Mouse (Mus musculus) kidney, embryonic 15.5 days (tissue): ENCODE measurements around the gene Alox12b. TPM values are rescaled to one million over a fixed set of nuclear protein-coding genes. Genes with fewer than 3 reads are reported as not detected.

ENCODE experiments used
- ATAC-seq: fragments of 200-750 bp; cut with Nextera tagmentation; replicated peaks from 2 replicates; pipeline ENCODE4 v1.8.0; 2017; ENCODE audit warnings: moderate TSS enrichment; ENCODE audit not compliant: low FRiP score
- H3K27ac ChIP-seq: fragments of 300-500 bp; sonication (generic); 2 replicates; pipeline ENCODE4 v1.5.1; 2015; ENCODE audit warnings: mild to moderate bottlenecking, inconsistent platforms
- H3K27me3 ChIP-seq: fragments of 300-500 bp; sonication (generic); 2 replicates; pipeline ENCODE4 v1.6.1; 2015; ENCODE audit warnings: inconsistent platforms
- H3K36me3 ChIP-seq: fragments of 300-500 bp; sonication (generic); 2 replicates; pipeline ENCODE4 v1.6.1; 2015; ENCODE audit warnings: inconsistent platforms
- H3K4me1 ChIP-seq: fragments of 300-500 bp; sonication (generic); 2 replicates; pipeline ENCODE4 v1.6.1; 2015; ENCODE audit warnings: inconsistent platforms
- H3K4me2 ChIP-seq: fragments of 300-500 bp; sonication (generic); 2 replicates; pipeline ENCODE4 v1.6.1; 2015; ENCODE audit warnings: moderate library complexity, mild to moderate bottlenecking, inconsistent platforms
- H3K4me3 ChIP-seq: fragments of 300-500 bp; sonication (generic); replicated peaks from 2 replicates; pipeline ENCODE4 v1.5.1; 2015; ENCODE audit warnings: mild to moderate bottlenecking, inconsistent platforms
- H3K9ac ChIP-seq: fragments of 300-500 bp; sonication (generic); 2 replicates; pipeline ENCODE4 v1.6.1; 2015; ENCODE audit warnings: mild to moderate bottlenecking, inconsistent platforms
- H3K9me3 ChIP-seq: fragments of 300-500 bp; sonication (generic); replicated peaks from 2 replicates; pipeline ENCODE4 v1.6.1; 2016; ENCODE audit warnings: inconsistent platforms
- WGBS: fragments of 180-500 bp; shearing (Covaris S2); methylation state at CpG from one replicate; pipeline ENCODE4 v1.1.7; 2015; ENCODE audit warnings: mixed read lengths; 5-methylcytosine and 5-hydroxymethylcytosine counted together
- polyA plus RNA-seq: library from polyadenylated mRNA; unstranded; fragments of >200 nt; fragmentation: Nextera tagmentation; extraction: Ambion mirVana; gene quantifications from 2 replicates; pipeline ENCODE4 v1.2.1, GENCODE M21; 2015

Gene Alox12b
- polyA plus RNA-seq, 1 experiment from 2014 or later, result 0.08 TPM

DNA sequence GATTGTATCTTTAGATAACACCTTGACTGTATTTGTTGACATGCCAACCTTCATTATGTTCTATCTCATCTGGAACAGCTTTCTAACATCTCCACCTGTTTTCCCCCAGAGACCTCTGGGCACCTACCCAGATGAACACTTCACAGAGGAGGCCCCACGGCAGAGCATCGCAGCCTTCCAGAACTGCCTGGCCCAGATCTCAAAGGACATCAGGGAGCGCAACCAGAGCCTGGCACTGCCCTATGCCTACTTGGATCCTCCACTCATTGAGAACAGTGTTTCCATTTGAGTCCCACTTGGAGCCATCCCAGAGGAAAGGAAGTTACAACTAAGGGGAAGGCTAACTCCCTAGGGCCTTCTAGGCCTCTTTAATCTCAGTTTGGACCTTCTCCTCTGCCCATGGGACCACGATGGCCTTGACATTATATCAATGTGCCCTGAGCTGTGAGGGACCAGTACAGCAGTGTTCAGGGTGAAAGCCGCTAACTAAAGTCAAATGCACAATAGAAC lies 8.3 kb upstream of the Alox12b start:
- H3K9me3 ChIP-seq, result no peaks in the 10 kb centered on the region
- H3K4me2 ChIP-seq, result no peak overlapping the region
- peaks cover 7% of the 10 kb centered on the region for H3K4me1 ChIP-seq
- ATAC-seq, result no peak
- peaks cover 8% of the 10 kb centered on the region; the same call in 1 of the 2 replicates for H3K27me3 ChIP-seq
- WGBS, result 90% methylated on average over 5 of the region's 5 CpGs
- no peaks in the 10 kb centered on the region for H3K36me3 ChIP-seq
- H3K27ac ChIP-seq, result no peak overlapping the region
- H3K9ac ChIP-seq, result no peak overlapping the region
- H3K4me3 ChIP-seq, result no peak overlapping the region

DNA sequence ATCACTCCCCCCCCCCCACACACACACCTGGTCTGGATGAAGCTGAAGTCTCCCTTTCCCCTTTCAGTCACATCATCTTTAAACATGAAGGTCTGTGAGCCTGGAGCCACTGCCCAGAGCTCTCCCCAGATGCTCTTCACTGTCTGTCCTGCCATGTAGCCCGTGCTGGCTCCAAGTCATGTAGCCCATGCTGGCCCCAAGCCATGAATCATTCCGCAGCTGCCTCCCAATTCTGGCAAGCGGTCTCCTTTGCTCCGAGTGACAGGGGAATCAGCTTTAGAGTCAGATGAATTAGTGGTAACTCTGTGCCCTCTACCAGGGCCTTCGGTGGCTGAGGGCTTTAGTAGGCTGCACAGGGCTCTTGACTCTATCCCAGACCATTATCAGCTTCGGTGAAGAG lies 7.1 kb upstream of the Alox12b start:
- Histone ChIP-seq H3K9me3 (no peaks in the 10 kb centered on the region), H3K36me3 (no peaks in the 10 kb centered on the region), H3K4me3 (no peak overlapping the region), H3K27me3 (peaks cover 9% of the 10 kb centered on the region), H3K27ac (no peak overlapping the region), H3K4me2 (no peak overlapping the region), H3K9ac (no peak overlapping the region), H3K4me1 (peaks cover 7% of the 10 kb centered on the region)
- WGBS, result 74% methylated on average over 6 of the region's 6 CpGs
- no peak for ATAC-seq

DNA sequence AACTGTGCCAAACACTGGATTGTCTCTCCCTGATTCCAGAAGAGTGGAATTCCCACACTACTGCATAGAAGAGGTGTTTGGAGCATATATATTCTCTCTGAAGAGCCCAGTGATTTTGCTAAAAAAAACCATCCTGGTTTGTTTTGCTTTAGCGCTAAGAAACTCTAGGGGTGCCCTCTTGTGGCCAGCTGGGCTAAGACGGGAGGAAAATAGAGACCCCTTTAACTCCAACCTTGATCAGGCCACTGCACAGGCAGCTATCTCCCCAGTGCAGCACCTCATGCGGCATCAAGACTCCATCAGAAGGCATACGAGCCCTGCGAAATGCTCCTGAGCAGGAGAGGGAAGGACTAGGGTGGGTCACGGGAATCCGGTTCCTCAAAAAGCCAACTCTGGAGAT lies 6.3 kb upstream of the Alox12b start:
- Histone ChIP-seq H3K9me3 (no peaks in the 10 kb centered on the region), H3K9ac (no peak overlapping the region), H3K27me3 (peaks cover 13% of the 10 kb centered on the region), H3K4me2 (peak overlapping the region; percentile 55), H3K27ac (no peak overlapping the region), H3K4me1 (peaks cover 7% of the 10 kb centered on the region), H3K36me3 (no peaks in the 10 kb centered on the region), H3K4me3 (peak overlapping the region; percentile 27)
- no peak for ATAC-seq
- 4% methylated on average over 7 of the region's 7 CpGs for WGBS

DNA sequence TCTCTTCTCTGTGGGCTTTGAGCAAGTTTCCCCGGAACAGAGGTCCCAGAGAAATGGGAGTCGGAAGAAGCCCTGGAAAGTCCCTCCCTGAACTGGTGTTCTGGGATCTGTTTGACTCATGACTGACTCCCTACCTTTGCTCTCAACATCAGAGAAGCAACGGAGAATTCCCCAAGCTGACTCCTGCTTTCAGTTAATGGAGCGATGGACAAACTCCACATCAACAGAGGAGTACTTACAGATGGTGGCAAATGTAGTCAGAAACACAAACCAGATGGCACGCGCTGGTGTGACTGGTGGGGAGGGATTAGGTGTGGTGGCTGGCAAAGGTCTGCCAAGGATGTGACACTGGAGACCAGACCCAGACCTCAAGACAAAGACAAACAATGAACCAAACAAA lies 5.8 kb upstream of the Alox12b start:
- 56% methylated on average over 6 of the region's 6 CpGs for WGBS
- Histone ChIP-seq H3K9me3 (no peaks in the 10 kb centered on the region), H3K4me1 (peaks cover 7% of the 10 kb centered on the region), H3K9ac (no peak overlapping the region), H3K4me3 (peak overlapping the region; percentile 27), H3K27me3 (peaks cover 16% of the 10 kb centered on the region), H3K27ac (no peak overlapping the region), H3K4me2 (peak overlapping the region; percentile 55), H3K36me3 (no peaks in the 10 kb centered on the region)
- ATAC-seq, result no peak

DNA sequence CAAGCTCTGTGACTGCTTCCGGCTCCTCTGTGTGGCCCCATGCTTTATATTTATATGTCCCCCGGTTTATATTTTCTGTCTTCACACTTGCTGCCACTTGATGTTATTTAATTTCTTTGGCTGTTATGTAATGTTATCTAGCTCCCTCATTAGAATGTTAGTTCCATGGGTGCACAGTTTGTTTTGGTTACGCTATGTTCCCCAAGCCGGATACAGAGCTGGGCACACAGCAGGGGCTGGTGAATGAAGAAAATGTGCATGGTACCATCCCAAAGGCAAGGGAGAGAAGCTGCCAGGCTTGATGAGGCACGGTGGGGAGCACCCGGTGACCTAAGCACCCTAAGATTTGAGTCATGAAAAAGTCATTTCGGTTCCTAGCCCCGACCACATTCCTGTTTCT lies 3.0 kb upstream of the Alox12b start:
- no peaks in the 10 kb centered on the region for H3K9me3 ChIP-seq
- no peak overlapping the region for H3K4me2 ChIP-seq
- H3K4me1 ChIP-seq, result peaks cover 19% of the 10 kb centered on the region
- no peak for ATAC-seq
- no peak overlapping the region for H3K27ac ChIP-seq
- peaks cover 42% of the 10 kb centered on the region for H3K27me3 ChIP-seq
- H3K36me3 ChIP-seq, result no peaks in the 10 kb centered on the region
- no peak overlapping the region for H3K4me3 ChIP-seq
- 88% methylated on average over 8 of the region's 8 CpGs for WGBS
- no peak overlapping the region for H3K9ac ChIP-seq

DNA sequence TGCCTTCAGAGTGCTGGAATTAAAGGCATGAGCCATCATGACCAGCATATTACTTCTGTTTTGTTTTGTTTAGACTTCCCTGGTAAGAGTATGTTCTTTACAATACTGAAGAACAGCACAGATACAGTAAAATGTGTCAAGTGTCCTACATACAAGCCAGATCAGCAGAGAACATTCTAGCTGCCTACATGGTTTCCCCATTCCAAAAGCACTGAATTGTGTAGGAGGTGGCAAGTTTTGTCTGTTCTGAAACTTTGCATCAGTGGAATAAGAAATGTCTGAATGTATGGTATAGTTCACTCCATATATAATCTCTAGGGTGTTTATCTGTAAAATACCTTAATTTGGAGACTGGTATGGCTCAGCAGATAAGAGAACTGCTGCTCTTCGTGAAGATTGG lies 1.4 kb upstream of the Alox12b start:
- no peak for ATAC-seq
- 50% methylated on average over 1 of the region's 1 CpGs for WGBS
- H3K9me3 ChIP-seq, result no peaks in the 10 kb centered on the region
- peaks cover 19% of the 10 kb centered on the region for H3K4me1 ChIP-seq
- H3K27me3 ChIP-seq, result peaks cover 50% of the 10 kb centered on the region
- no peak overlapping the region for H3K4me2 ChIP-seq
- no peaks in the 10 kb centered on the region for H3K36me3 ChIP-seq
- no peak overlapping the region for H3K4me3 ChIP-seq
- H3K27ac ChIP-seq, result no peak overlapping the region
- no peak overlapping the region for H3K9ac ChIP-seq

DNA sequence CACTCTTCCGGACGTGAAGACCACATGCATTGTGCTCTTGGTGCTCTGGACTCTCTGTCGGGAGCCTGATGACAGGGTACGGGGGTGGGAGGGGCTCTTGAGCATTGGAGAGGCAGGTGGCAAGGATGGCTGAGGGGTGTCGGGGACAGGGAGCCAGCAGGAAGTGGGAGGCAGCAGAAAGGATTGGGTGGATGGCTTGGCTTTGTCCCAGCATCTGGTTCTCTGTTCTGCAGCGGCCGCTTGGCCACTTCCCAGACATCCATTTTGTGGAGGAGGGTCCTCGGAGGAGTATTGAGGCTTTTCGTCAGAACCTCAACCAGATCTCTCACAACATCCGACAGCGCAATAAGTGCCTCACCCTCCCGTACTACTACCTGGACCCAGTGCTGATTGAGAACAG lies 12.5 kb downstream of the Alox12b start:
- 61% methylated on average over 12 of the region's 12 CpGs for WGBS
- Histone ChIP-seq H3K9me3 (no peaks in the 10 kb centered on the region), H3K9ac (no peak overlapping the region), H3K4me3 (no peak overlapping the region), H3K27ac (no peak overlapping the region), H3K36me3 (no peaks in the 10 kb centered on the region), H3K4me1 (peaks cover 19% of the 10 kb centered on the region; the same call in 1 of the 2 replicates), H3K4me2 (no peak overlapping the region), H3K27me3 (0 out of 2 replicates have a peak, but pooled peaks cover 3% of the 10 kb centered on the region)
- no peak for ATAC-seq

DNA sequence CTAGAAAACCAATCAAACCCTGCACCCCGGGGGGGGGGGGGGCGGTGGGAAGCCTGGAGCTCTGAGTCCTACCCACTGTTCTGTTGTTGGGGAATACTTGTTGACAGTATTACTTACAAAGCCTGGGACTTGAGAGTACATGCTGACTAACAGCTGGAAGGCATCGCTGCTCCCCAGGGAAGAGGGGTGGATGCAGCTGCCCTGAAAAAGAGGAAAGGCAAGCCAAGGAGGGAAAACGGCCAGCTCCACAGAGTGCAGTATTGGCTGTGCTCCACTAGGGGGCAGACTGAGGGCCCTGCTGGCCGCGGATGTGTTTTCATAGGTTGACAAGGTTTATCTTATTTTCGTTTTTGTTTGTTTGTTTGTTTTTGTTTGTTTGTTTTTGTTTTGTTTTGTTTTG lies 14.8 kb downstream of the Alox12b start:
- ATAC-seq, result no peak
- H3K4me3 ChIP-seq, result no peak overlapping the region
- H3K27me3 ChIP-seq, result no peaks in the 10 kb centered on the region
- no peak overlapping the region for H3K27ac ChIP-seq
- no peaks in the 10 kb centered on the region for H3K36me3 ChIP-seq
- WGBS, result 29% methylated on average over 7 of the region's 7 CpGs
- peaks cover 24% of the 10 kb centered on the region; the same call in 1 of the 2 replicates for H3K4me1 ChIP-seq
- H3K4me2 ChIP-seq, result no peak overlapping the region
- H3K9ac ChIP-seq, result no peak overlapping the region
- H3K9me3 ChIP-seq, result no peaks in the 10 kb centered on the region

DNA sequence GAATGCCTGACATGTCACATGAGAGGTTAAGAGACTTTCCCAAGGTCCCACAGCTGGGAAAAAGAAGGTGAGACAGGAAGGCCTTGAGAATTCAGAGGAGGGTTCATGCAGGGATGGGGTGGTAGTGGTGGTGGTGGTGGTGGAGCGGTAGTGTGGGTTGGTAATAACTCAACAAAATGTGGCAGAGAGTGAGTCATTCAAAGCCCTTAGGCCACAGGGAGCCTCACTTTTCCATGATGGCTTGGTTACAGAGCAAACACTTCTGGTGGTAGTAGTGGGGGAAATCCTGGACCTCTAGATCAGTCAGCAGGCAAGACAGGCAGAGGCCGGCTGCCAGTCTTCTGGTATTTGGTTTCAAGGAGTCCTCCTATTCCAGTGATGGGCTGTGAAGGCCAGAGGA lies 15.8 kb downstream of the Alox12b start:
- 75% methylated on average over 2 of the region's 2 CpGs for WGBS
- Histone ChIP-seq H3K9me3 (no peaks in the 10 kb centered on the region), H3K36me3 (no peaks in the 10 kb centered on the region), H3K9ac (no peak overlapping the region), H3K4me3 (no peak overlapping the region), H3K27ac (no peak overlapping the region), H3K27me3 (no peaks in the 10 kb centered on the region), H3K4me2 (no peak overlapping the region), H3K4me1 (peaks cover 22% of the 10 kb centered on the region; the same call in 1 of the 2 replicates)
- ATAC-seq, result no peak

DNA sequence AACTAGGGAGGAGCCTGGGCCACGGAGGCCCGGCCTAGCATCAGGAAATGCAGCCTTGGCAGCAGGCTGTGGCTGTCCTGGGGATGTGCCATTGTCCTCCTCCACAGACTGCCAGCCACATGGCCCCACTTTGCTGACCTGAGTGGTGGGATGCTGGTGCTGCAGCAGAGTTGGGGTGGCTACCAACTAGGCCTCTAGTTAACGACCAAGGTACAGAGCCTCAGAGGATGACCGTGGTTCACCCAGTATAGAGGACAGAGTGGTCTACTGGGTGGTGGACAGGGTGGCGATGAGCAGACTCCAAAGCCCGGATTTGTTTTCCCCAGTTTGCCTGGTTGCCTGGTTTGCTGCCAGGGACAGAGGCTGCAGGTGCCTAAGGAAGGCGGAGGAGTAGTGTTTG lies 17.9 kb downstream of the Alox12b start:
- Histone ChIP-seq H3K9ac (no peak overlapping the region), H3K4me3 (no peak overlapping the region), H3K27me3 (no peaks in the 10 kb centered on the region), H3K4me1 (peaks cover 9% of the 10 kb centered on the region; the same call in 1 of the 2 replicates), H3K4me2 (no peak overlapping the region), H3K27ac (no peak overlapping the region), H3K36me3 (no peaks in the 10 kb centered on the region), H3K9me3 (no peaks in the 10 kb centered on the region)
- ATAC-seq, result no peak
- WGBS, result 80% methylated on average over 7 of the region's 7 CpGs

DNA sequence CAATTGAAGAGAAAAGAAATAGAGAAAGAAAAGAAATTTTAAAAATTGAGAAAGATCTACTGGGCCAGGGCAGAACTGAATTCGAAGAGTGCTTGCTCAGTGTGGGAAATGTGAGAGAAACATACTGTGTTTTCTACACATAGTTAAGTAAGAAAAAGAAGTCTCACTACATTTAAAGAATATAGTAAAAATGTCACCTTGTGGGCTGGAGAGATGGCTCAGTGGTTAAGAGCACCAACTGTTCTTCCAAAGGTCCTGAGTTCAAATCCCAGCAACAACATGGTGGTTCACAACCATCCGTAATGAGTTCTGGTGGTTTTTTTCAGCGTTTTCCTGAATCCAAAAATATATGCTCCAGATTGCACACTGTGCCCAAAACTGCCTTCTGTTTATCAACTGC lies 21.7 kb downstream of the Alox12b start:
- Histone ChIP-seq H3K4me2 (no peak overlapping the region), H3K36me3 (no peaks in the 10 kb centered on the region), H3K9me3 (no peaks in the 10 kb centered on the region), H3K4me3 (no peak overlapping the region), H3K27me3 (no peaks in the 10 kb centered on the region), H3K27ac (no peak overlapping the region), H3K4me1 (0 out of 2 replicates have a peak, but pooled peaks cover 8% of the 10 kb centered on the region), H3K9ac (no peak overlapping the region)
- ATAC-seq, result no peak
- WGBS, result 85% methylated on average over 3 of the region's 3 CpGs

DNA sequence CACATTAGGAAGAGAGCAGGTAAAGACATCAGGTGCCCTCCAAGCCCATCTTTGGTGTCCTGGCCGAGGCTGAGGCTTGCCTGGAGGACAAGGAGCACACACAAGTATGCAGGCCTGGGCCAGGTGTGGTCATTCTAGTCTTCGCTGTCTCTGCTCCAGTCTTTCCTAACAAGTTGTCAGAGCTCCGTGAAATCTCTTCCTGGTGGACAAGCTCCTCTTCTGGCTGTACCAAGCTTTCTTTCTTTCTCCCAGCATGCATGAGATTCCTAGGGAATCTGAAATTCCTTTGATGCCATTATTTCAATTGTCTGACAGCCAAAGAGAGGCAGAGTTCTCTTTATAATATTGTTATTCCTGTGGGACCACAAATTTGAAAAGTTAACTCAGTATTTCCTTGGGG lies 22.7 kb downstream of the Alox12b start:
- Histone ChIP-seq H3K27me3 (no peaks in the 10 kb centered on the region), H3K27ac (no peak overlapping the region), H3K9me3 (no peaks in the 10 kb centered on the region), H3K9ac (no peak overlapping the region), H3K4me1 (0 out of 2 replicates have a peak, but pooled peaks cover 8% of the 10 kb centered on the region), H3K36me3 (no peaks in the 10 kb centered on the region), H3K4me2 (no peak overlapping the region), H3K4me3 (no peak overlapping the region)
- ATAC-seq, result no peak
- 68% methylated on average over 3 of the region's 3 CpGs for WGBS

DNA sequence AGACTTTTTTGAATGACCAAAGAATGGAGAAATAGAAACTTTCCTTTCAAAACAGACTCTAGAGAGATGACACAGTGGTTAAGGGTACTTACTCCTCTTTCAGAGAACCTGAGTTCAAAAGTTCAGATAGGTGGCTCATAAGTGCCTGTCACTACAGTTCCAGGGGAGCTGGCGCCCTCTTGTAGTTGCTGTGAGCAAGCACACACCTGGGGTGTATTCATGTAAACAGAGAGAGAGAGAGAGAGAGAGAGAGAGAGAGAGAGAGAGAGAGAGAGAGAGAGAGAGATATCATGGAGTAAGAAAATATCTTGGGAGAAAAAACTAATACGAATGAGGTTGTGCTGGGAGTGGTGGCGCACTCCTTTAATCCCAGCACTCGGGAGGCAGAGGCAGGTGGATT lies 23.3 kb downstream of the Alox12b start:
- Histone ChIP-seq H3K9me3 (no peaks in the 10 kb centered on the region), H3K4me2 (no peak overlapping the region), H3K36me3 (no peaks in the 10 kb centered on the region), H3K27me3 (no peaks in the 10 kb centered on the region), H3K4me3 (no peak overlapping the region), H3K4me1 (0 out of 2 replicates have a peak, but pooled peaks cover 8% of the 10 kb centered on the region), H3K27ac (no peak overlapping the region), H3K9ac (no peak overlapping the region)
- no peak for ATAC-seq
- 88% methylated on average over 4 of the region's 4 CpGs for WGBS
